Mouse (Mus musculus) forebrain, embryonic 10.5 days (tissue): ENCODE results near the gene Cnn3. TPM values are rescaled to one million over a fixed set of nuclear protein-coding genes. Genes with fewer than 3 reads are reported as not detected.

Source experiments
- DNase-seq: peaks from one replicate; pipeline ENCODE4 v3.0.0-alpha.2; 2017; ENCODE audit warnings: low spot score; ENCODE audit errors: extremely low spot score
- H3K27ac ChIP-seq: fragments of 300-500 bp; sonication (generic); 2 replicates; pipeline ENCODE4 v1.5.1; 2016; ENCODE audit warnings: mild to moderate bottlenecking
- H3K27me3 ChIP-seq: fragments of 300-500 bp; sonication (generic); 2 replicates; pipeline ENCODE4 v1.6.1; 2016; ENCODE audit warnings: mild to moderate bottlenecking; ENCODE audit not compliant: poor library complexity, severe bottlenecking
- H3K36me3 ChIP-seq: fragments of 300-500 bp; sonication (generic); replicated peaks from 2 replicates; pipeline ENCODE4 v1.6.1; 2016; ENCODE audit warnings: mild to moderate bottlenecking, moderate library complexity
- H3K4me1 ChIP-seq: fragments of 300-500 bp; sonication (generic); 2 replicates; pipeline ENCODE4 v1.6.1; 2016
- H3K4me3 ChIP-seq: fragments of 300-500 bp; sonication (generic); 2 replicates; pipeline ENCODE4 v1.5.1; 2016; ENCODE audit warnings: mild to moderate bottlenecking, moderate library complexity
- H3K9me3 ChIP-seq: fragments of 300-500 bp; sonication (generic); 2 replicates; pipeline ENCODE4 v1.6.1; 2016; ENCODE audit warnings: mild to moderate bottlenecking, moderate library complexity
- WGBS: fragments of 180-500 bp; shearing (Covaris S2); methylation state at CpG from one replicate; pipeline ENCODE4 v1.1.7; 2016; 5-methylcytosine and 5-hydroxymethylcytosine counted together
- polyA plus RNA-seq: library from polyadenylated mRNA; unstranded; fragments of >200 nt; fragmentation: Nextera tagmentation; extraction: Ambion mirVana; gene quantifications from 2 replicates; pipeline ENCODE4 v1.2.1, GENCODE M21; 2016

Gene Cnn3
- polyA plus RNA-seq, 1 experiment from 2014 or later, result 843 TPM

DNA sequence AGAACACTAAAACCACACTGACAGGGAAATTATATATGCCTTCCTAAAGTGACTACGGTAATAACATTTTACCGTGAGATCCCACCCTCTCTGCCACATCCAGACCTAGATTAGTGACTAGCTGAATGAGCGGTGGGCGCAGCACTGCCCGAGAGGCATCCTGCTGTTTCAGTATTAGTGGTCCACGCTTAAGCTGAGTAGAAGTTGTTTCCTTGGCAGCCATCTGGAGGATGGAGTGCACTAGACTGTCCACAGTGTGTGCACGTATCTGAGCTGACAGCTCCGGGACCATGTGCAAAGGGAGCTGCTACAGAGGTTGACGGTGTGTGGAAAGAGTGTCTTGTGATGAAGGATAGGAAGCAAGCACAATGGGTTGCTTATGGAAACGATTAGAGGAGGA, 39.5 kb downstream of the Cnn3 start:
- Histone ChIP-seq H3K9me3 (no peaks in the 10 kb centered on the region), H3K36me3 (peaks cover 12% of the 10 kb centered on the region), H3K4me3 (no peak overlapping the region), H3K27ac (no peak overlapping the region), H3K4me1 (peaks cover 65% of the 10 kb centered on the region), H3K27me3 (no peaks in the 10 kb centered on the region)
- WGBS, result 74% methylated on average over 10 of the region's 10 CpGs
- DNase-seq, result no peak

DNA sequence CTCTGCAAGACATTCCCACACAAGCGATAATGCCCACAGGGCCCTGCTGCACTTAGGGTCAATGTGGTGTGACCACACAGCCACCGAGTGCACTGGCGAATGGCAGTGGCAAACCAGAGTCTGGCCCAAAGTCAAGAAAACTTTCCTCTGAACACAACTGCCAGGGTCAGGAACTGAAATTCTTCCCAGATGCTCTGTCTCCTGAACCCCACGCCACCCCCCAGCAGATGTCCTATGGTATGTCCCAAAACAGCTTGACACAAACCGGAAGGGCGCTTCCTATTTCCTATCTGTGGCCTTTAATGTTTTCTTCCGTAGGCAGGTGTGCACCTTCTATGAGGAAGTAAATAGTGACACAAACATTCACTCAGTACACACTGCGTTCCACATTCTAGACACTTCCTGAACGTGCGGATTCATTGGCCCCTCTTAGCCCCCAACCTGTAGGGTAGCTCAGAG, 40.8 kb downstream of the Cnn3 start:
- DNase-seq, result no peak
- H3K4me1 ChIP-seq, result peaks cover 70% of the 10 kb centered on the region
- H3K27ac ChIP-seq, result peak overlapping the region; percentile 91; the same call in 1 of the 2 replicates

DNA sequence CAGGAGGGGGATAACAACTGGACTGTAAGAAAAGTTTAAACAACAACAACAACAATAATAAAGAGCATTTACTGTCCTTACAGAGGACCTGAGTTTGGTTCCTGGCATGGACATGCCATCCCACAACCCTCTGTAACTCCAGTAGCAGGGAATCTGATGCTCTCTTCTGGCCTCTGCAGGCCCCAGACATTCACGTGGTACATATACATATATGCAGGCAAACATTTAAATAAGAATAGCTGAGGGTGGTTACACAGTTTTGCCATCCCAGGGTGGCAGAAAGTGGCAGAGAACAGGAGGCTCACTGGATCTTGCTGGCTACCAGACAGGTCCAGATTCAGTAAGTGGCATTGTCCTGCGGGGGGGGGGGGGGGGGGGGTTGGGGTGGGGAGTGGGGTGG, 41.8 kb downstream of the Cnn3 start:
- Histone ChIP-seq H3K36me3 (no peaks in the 10 kb centered on the region), H3K4me3 (no peak overlapping the region), H3K27ac (peak overlapping the region; percentile 91; the same call in 1 of the 2 replicates)

More for the DNA sequence above, 40.8 kb downstream of the Cnn3 start:
- Histone ChIP-seq H3K4me3 (no peak overlapping the region), H3K27me3 (no peaks in the 10 kb centered on the region), H3K9me3 (no peaks in the 10 kb centered on the region), H3K36me3 (no peaks in the 10 kb centered on the region)
- WGBS, result 72% methylated on average over 10 of the region's 10 CpGs

DNA sequence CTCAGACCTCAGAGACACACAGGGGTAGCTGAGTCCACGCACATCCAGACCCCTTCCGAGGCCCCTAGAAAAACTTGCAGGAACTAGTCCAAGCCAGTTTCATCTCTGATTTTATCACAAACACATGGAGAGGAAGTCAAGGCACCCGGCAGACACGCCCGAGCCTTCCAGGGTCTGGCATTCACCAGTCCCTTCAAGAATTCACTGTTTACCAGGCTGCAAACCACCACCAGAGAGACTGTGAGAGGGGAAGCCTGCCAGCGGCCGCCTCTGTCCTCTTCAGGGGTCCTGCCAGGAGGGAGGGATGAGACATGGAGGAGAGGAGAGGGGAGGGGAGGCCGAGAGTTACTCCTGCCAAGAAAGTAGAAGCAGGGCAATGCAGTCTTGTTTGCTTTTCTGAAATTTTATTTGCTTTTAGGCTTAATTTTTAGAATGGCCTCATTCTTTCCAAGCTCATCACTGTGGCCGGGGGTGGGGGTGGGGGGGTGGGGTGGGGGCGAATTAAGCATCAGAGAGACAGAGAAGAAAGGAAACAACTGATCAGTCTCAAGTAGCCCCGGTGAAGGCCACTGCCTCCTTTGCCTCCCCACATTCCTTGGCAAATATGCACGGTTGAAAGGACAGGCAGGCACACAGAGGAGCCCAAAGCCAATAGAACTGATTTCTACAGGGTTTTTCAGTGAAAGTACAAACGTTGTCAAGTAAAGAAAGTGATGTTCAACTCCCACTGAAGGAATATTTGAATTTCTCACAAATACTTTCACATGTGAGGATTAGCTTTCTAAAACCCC, 43.1 kb downstream of the Cnn3 start:
- peak; percentile 55 for DNase-seq
- Histone ChIP-seq H3K4me3 (peak overlapping the region; percentile 35; the same call in 1 of the 2 replicates), H3K4me1 (peaks cover 63% of the 10 kb centered on the region)

More for the DNA sequence above, 41.8 kb downstream of the Cnn3 start:
- Histone ChIP-seq H3K4me1 (peaks cover 70% of the 10 kb centered on the region), H3K27me3 (no peaks in the 10 kb centered on the region), H3K9me3 (no peaks in the 10 kb centered on the region)
- no peak for DNase-seq
- 18% methylated on average over 1 of the region's 2 CpGs for WGBS

DNA sequence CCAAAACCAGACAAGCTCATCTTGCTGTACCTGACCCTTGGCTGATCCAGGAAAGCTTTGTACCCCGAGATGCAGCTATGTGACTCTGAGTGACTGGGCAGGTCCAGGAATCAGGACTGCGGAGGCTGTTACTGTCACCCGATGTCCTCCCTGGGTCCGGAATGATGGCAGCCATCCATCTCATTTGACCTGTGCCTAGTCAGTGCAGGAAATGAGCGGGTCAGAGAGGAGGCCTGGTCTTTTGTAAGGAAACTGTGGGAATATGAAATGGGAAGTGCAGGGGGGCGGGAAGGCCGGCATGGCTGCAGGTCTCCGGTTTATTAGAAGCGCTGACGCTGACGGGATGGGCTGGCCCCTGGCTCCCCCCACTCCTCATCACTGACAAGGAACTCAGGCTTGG, 45.4 kb downstream of the Cnn3 start:
- Histone ChIP-seq H3K4me1 (peaks cover 44% of the 10 kb centered on the region), H3K27me3 (no peaks in the 10 kb centered on the region), H3K9me3 (no peaks in the 10 kb centered on the region), H3K4me3 (no peak overlapping the region), H3K27ac (no peak overlapping the region), H3K36me3 (no peaks in the 10 kb centered on the region)
- no peak for DNase-seq
- 84% methylated on average over 11 of the region's 11 CpGs for WGBS

More for the DNA sequence above, 43.1 kb downstream of the Cnn3 start:
- Histone ChIP-seq H3K36me3 (no peaks in the 10 kb centered on the region), H3K27ac (peak overlapping the region; percentile 91), H3K27me3 (no peaks in the 10 kb centered on the region), H3K9me3 (no peaks in the 10 kb centered on the region)
- WGBS, result 4% methylated on average over 13 of the region's 13 CpGs

DNA sequence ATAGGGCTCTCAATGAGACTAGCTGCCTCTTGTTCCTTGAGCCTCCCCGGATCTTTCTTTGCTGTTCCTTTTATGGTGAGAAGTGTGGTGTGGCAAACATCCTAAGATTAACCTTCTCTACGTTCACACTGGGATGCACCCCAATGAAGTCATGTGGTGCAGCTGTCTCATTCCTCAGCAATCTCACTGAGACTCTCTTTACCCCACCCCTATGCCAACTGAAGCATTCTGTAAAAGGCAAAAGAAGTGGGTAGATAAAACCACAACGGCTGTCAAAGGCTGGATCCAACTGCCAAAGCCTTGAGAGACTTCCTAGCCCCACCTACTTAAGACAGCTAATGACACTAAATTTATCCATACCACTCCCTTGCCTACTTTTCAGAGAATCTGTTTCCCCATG, 48.4 kb downstream of the Cnn3 start:
- Histone ChIP-seq H3K27me3 (peaks cover 7% of the 10 kb centered on the region; the same call in 1 of the 2 replicates), H3K9me3 (no peaks in the 10 kb centered on the region), H3K27ac (no peak overlapping the region), H3K4me1 (peaks cover 22% of the 10 kb centered on the region), H3K36me3 (no peaks in the 10 kb centered on the region), H3K4me3 (no peak overlapping the region)
- WGBS, result 81% methylated on average over 3 of the region's 3 CpGs
- DNase-seq, result no peak

DNA sequence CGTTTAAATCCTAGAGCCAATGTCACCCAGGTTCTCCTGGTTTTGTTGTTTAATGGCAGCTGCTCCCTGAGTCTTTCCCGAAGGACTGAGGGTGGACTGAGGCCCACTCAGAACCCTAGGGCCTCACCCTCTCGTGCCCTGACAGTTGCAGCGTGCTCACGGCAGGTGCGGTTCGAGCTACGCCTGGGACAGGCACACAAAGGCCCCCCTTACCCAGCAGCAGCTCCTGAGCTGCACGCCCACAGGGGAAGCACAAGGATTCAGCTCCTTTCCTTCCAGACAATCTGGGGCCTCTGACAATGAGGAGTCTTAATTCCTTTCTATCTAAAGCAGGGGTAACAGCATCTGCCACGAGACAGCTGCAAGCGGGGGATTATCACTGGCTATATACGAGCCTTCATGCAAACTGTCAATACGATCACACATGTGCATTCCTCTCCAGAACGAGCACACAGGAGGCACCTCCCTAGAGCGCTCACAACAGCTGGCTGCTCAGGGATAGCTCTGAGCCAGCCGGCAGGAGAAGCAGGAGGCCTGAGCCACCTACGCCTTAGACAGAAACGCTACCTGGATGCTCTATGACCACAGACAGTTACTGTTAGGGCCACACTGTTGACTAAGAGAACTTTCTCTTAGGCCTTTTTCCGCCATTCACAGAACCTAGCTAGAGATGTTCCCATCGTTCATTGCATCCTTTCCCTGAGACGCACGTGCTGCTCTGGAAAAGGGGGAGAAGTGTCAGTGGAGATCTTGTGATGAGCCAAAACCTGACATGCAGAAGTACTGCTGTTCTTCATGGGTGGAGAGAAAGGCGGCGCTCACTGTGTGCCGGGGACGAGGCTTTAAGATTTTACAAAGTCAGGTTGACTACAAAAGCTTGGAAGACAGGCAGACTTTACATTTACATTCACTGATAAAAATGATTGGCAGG, 54.0 kb downstream of the Cnn3 start:
- Histone ChIP-seq H3K27ac (peak overlapping the region; percentile 62; the same call in 1 of the 2 replicates), H3K4me3 (no peak overlapping the region), H3K9me3 (no peaks in the 10 kb centered on the region), H3K36me3 (no peaks in the 10 kb centered on the region), H3K27me3 (peaks cover 30% of the 10 kb centered on the region; the same call in 1 of the 2 replicates), H3K4me1 (peaks cover 43% of the 10 kb centered on the region)
- WGBS, result 45% methylated on average over 26 of the region's 26 CpGs
- no peak for DNase-seq

DNA sequence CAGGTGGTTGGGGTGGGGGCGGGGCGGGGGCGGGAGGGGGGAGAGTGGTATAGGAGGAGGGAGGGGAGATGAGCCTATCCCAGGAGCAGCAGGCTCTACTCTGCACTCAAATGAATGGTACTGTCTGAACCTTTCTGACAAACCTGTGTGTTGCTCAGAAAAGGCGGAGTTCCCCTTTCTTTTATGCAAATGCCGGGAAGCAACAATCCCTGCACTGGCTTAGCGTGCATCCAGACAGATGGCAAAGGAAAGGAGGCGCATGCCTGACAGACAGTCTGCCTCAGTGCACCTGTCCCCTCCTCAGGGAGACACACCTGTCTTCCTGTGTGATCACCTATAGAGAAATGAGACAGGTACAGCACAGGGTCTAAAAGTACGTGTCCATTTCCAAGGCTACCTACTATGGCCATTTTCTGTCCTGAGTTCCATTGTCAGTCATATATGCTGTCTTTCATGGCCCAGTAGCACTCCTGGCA, 54.7 kb downstream of the Cnn3 start:
- Histone ChIP-seq H3K9me3 (no peaks in the 10 kb centered on the region), H3K4me3 (no peak overlapping the region), H3K36me3 (no peaks in the 10 kb centered on the region), H3K27ac (no peak overlapping the region), H3K4me1 (peaks cover 43% of the 10 kb centered on the region), H3K27me3 (peaks cover 30% of the 10 kb centered on the region; the same call in 1 of the 2 replicates)
- WGBS, result 64% methylated on average over 7 of the region's 8 CpGs
- no peak for DNase-seq

DNA sequence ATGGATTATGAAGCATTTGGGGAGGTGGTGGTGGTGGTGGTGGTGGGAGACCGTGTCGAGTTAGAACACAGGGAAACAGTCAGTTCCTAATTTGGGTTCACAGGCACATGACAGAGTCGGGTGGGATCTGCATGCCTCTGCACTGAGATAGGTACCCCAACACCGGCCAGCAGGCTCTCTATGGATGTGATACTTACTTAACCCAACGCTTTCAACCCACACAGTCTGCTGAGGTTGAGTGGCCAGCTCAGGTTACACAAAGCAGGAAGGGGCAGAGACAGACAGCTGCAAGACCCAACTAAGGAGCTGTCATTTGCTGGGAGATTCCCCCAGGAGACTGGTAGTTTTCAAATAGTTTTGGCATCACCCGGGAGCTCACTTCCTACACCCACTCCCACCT, 55.3 kb downstream of the Cnn3 start:
- peaks cover 30% of the 10 kb centered on the region; the same call in 1 of the 2 replicates for H3K27me3 ChIP-seq
- H3K4me1 ChIP-seq, result peaks cover 43% of the 10 kb centered on the region
- H3K27ac ChIP-seq, result no peak overlapping the region
- no peak overlapping the region for H3K4me3 ChIP-seq
- H3K9me3 ChIP-seq, result no peaks in the 10 kb centered on the region
- DNase-seq, result no peak
- WGBS, result 48% methylated on average over 6 of the region's 6 CpGs
- H3K36me3 ChIP-seq, result no peaks in the 10 kb centered on the region

DNA sequence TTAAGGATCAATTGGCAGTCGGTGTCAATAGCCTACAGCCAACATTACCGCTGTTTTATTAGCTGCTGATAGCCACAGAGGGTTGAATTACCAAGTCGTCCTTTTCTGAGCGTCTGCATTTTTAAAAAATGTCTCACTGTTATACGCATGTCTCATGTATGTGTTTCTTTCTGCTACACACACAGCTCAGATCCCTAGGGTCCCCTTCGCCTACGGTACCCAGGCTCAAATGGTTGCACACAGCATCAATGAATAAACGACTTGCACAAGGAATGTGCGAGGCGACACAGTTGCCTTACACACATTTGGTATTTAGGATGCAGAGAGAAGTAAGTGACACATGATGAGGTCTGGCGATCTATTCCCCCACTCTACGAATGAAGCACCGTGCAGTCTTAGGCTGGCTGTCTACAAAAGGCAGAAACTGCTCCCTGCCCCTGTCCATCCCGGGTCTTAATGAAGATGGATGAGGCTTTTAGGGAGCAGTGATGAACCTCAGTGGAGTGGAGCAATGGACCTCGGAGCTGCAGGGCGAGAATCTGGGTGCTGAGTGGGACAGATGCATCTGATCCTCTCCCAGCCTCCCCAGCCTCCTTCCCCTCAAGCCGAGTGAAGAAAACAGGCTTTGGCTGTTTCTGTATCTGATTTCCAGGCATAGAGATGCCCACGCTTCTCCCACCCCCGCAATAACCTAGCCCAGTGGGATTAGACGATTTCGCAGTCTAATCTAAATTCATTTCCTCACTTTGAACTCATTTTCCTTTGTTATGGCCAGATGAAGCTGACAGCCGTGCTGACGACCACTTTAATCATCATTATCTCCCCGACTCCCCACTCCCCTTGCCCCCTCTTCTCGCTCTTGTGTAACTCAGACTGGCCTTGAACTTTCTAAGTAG, 57.2 kb downstream of the Cnn3 start:
- no peaks in the 10 kb centered on the region for H3K9me3 ChIP-seq
- WGBS, result 82% methylated on average over 25 of the region's 25 CpGs
- H3K4me1 ChIP-seq, result peaks cover 43% of the 10 kb centered on the region
- 0 out of 2 replicates have a peak overlapping the region, but pooled peaks have one; percentile 44 for H3K27ac ChIP-seq
- no peak for DNase-seq
- no peak overlapping the region for H3K4me3 ChIP-seq
- H3K36me3 ChIP-seq, result no peaks in the 10 kb centered on the region
- H3K27me3 ChIP-seq, result peaks cover 30% of the 10 kb centered on the region; the same call in 1 of the 2 replicates

DNA sequence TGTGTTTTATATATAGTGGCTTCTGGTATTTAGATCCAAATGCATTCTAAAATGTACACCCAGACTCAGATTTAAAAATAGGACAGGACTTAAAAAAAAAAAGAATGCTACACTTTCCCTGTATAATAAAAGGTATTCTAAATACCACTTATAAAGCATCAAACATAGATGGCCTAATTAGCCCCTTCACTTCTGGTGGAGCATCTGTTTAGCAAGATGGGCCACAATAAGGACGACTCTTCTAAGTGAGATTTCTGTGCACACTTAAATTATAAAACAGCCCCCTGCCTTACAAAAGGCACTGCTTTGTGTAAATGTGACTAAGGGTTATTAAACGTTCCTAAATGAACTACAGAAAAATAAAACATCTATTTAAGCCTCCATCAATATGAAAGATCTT, 58.9 kb downstream of the Cnn3 start:
- no peak for DNase-seq
- H3K27me3 ChIP-seq, result peaks cover 18% of the 10 kb centered on the region; the same call in 1 of the 2 replicates
- H3K9me3 ChIP-seq, result no peaks in the 10 kb centered on the region
- H3K4me3 ChIP-seq, result no peak overlapping the region
- peaks cover 41% of the 10 kb centered on the region for H3K4me1 ChIP-seq
- no peak overlapping the region for H3K27ac ChIP-seq
- WGBS, result 76% methylated on average over 2 of the region's 2 CpGs
- no peaks in the 10 kb centered on the region for H3K36me3 ChIP-seq
